Mouse (Mus musculus): ENCODE results near the gene Hist1h2bf.

Hist1h2bf gene

GRCm38 (mm10) chr13:23529480-23530165 is 44.4 kb downstream of the Hist1h2bf start:
- no peak for DNase-seq (ENCODE audit: inconsistent ontology term)

- DNase-seq (ENCODE audit: inconsistent ontology term): no peak
Measured at GRCm38 (mm10) chr13:23529005-23529404, 45.0 kb downstream of the Hist1h2bf start.

- DNase-seq (ENCODE audit: inconsistent ontology term): peak; percentile 80
Measured at GRCm38 (mm10) chr13:23526312-23526711, 47.7 kb downstream of the Hist1h2bf start.

- no peak for DNase-seq (ENCODE audit: inconsistent ontology term)
Measured at GRCm38 (mm10) chr13:23525901-23526300, 48.1 kb downstream of the Hist1h2bf start.

- DNase-seq (ENCODE audit: inconsistent ontology term): peak; percentile 62
Measured at GRCm38 (mm10) chr13:23524654-23525053, 49.3 kb downstream of the Hist1h2bf start.

GRCm38 (mm10) chr13:23523976-23524375 is 50.0 kb downstream of the Hist1h2bf start:
- DNase-seq (ENCODE audit: inconsistent ontology term): no peak

Data from Muller cell, postnatal 12 days (primary cell).